Mouse (Mus musculus): ENCODE results near the gene Galm.
"Not testable (repeated sequence)": the region's sequence is repeated elsewhere in the genome, so short reads cannot be mapped to it uniquely, and the experiment has no call there.

Gene Galm

GRCm38 (mm10) chr17:80206671-80207581, 79.7 kb downstream of the Galm start, which contains the start of the genes Srsf7 and Ttc39d:
Srsf7 (minus strand) TSS chr17:80207307.
Ttc39d (plus strand) TSS chr17:80207460.
- DNase-seq (ENCODE audit: low spot score) = peak; percentile 99

DNA sequence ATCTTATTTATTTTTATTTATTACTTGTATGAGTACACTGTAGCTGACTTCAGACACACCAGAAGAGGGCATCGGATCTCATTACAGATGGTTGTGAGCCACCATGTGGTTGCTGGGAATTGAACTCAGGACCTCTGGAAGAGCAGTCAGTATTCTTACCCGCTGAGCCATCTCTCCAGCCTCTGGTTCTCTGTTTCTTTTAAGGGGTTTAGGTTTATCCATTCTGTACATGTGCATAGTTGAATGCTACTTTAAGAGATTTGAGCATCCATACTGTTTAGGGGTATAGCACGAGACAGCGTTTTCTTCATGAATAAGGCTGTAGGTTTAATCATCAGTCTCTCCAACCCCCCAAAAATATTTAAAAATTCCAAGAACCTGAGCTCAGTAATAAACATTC, 86.7 kb downstream of the Galm start:
- not testable (repeated sequence) for DNase-seq (ENCODE audit: low spot score)

DNA sequence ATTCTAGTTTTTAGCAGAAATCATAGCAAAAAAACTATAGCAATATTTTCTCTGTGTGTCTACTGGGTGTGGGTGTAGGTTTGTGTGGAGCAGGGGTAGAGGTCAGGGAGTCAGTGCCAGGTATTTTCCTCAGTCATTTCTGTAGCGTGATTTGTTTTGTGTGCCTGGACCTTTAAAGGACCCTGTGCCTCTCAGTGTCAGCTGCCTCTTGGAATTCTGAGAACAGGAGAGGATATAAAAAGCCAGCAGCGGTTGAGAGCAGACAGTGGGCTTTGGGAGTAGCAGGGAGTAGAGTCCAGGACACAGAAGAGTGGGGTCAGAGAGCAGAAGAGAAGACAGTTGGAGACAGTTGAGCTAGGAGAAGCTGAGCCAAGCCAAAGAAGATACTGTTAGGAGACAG, 92.9 kb downstream of the Galm start:
- no peak for DNase-seq (ENCODE audit: low spot score)

DNA sequence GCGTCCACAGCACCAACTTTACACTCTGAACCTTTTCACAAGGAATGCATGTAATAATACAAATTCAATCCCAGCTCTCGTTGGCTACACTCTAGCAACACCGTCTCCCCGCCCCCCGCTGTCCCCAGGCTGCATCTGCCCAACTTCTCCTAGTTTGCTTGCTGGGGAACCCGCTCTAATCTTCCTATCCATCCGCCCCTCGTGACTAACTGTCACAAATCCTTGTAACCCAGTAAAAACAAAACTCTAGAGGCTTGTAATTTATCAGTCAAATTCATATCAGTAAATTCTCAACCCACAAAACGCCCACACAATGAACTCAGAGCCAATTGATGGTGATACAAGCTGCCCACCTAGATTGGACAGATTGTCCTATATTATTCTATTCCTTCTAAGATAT, 93.9 kb downstream of the Galm start:
- no peak for DNase-seq (ENCODE audit: low spot score)

DNA sequence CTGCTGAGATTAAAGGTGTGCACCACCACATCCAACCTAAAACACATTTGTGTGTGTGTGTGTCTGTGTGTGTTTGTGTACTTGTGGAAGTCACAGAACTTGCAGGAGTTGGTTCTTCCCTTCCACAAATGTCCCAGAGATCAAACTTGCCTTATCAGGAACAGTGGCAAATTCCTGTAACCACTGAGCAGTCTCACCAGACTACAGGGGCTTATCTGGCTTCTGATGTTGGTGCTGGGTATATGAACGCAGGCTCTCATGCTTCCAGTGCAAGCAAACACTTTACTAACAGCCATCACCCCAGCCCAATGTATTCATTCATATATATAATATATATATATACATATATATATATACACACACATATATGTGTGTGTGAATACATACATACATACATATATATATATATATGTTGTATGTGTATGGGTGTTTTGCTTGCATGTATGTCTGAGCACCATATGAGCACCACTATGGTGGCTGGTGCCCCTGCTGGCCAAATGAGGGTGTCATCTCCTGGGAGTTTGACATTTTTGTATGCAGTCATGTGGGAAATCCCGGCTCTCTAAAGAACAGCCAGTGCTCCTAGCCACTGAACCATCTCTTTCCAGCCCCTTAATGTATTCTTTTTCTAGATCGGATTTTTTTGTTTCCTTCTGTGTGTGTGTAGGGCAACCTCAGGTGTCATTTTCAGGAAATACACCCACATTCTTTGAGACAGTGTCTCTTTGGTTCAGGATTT, 94.8 kb downstream of the Galm start:
- no peak for DNase-seq (ENCODE audit: low spot score)

DNA sequence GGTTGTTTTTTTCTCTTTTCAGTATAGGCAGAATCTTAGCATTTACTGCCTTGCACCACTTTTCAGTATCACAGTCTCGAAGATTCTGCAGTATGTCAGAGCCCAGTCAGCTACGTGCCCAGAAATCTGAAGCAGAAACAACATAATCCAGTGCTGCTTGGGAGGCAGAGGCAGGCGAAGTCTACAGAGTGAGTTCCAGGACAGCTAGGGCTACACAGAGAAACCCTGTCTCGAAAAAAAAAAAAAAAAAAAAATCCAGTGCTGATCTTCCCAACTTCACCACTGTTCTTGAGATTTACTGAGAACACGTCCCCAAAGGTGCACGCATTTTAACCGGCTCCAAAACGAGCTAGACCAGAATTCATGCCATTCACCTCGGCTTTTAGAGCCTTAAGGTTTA, 96.6 kb downstream of the Galm start:
- DNase-seq (ENCODE audit: low spot score) = no peak

DNA sequence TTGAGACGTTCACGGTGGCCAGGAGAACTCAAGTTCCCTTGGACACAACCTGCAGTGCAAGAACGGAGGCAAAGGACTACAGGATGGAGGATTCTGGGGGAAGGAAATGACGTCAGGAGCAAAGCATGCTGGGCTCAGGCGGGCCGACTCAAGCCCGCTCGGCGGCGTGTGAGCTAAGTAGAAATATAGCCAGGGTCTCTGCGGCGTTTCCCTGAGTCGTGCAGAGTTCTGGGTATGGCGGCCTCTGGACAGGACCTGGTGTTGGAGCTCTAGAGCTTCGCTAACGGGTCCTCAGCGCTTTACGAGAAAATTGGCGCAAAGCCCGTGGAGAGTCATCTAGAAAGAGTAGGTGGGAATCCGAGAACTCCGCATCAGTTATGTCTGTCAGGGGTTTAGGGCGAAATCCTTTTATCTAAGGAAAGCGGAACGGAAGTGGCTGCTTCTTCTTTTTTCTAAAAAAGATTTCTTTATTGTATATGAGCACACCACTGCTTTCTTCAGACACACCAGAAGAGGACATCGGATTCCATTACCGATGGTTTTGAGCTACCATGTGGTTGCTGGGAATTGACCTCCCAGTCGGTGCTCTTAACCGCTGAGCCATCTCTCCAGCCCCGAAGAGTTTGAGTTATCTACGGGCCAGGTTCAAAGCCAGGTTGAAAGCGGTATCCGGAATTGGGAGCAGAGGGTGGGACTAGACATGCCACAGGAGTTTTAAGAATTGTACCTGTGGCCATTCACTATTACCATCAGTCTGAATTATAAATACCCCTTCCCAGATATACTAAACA, 97.2 kb downstream of the Galm start, which contains the start of gene Gemin6:
Gemin6 (plus strand) TSS at position 116 of the 791 bp plus-strand sequence.
- DNase-seq (ENCODE audit: low spot score) = peak; percentile 63

DNA sequence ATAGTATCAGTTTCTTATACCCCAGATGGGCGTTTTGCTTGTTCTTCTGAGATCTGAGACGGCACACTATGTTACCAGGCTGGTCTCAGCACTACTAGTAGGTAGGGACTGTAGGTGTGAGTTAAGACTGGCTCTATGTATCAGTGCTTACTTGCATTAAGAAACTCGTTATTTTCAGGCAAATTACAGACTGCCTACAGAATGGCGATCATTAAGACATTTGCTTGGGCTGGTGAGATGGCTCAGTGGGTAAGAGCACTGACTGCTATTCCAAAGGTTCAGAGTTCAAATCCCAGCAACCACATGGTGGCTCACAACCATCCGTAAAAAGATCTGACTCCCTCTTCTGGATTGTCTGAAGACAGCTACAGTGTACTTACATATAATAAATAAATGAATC, 97.9 kb downstream of the Galm start:
- not testable (repeated sequence) for DNase-seq (ENCODE audit: low spot score)

DNA sequence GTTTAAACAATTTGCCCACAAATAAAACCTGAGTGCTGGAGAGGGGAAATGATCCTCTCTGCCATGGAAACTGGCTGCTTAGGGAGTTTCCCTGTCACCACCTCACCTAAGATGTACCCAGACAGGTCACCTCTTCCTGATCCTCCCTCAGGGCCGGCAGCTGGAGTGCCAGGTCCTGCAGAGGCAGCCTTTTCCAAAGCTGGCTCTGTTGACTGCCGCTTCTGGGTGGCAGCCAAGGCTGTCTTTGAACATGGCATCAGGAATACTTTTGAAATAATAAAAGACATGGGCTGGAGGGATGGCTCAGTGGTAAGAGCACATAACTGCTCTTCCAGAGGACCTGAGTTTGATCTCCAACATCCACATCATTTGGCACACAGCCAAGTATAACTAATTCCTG, 102.1 kb downstream of the Galm start:
- no peak for DNase-seq (ENCODE audit: low spot score)

DNA sequence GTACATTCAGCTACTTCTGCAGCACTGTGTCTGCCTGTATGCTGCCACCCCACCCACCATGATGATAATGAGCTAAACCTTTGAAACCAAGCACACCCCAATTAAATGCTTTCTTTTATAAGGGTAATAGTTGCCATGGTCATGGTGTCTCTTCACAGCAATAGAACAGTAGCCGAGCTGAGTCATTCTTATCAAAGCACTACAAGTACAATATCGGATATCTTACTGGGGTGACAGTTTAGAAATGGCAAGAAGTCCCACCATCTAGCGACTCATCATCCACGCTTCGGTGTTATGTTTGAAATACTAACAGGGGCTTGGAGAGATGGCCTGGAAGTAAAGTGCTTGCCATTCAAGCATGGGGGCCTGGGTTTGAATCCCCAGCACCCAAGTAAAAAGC, 106.6 kb downstream of the Galm start:
- no peak for DNase-seq (ENCODE audit: low spot score)

DNA sequence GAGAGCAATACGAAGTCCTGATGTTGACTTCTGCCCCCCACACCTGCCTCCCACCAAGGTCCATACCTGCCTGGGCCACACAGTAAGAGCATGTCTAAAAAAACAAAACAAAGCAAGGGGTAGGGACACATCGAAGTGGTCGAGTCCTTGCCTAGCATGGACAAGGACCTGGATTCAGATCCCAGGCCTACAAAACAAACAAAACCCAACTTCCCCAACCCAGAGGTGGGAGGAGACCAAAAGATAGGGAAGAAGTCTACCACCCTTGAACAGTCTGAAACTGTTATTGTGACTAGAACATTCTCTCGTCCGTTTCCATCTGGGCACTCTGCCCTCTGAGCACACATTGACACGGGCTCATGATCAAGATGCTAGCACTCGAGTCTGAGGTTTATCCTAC, 107.1 kb downstream of the Galm start:
- no peak for DNase-seq (ENCODE audit: low spot score)
